Mouse (Mus musculus): ENCODE measurements around the gene Prdm1. TPM values are rescaled to one million over a fixed set of nuclear protein-coding genes. Genes with fewer than 3 reads are reported as not detected.

Gene Prdm1
- polyA plus RNA-seq (2017; shearing (Covaris generic)) = 10 to 100 TPM; 13.9 to 14.8 TPM

- ATAC-seq = no peak
Measured at GRCm38 (mm10) chr10:44528291-44529082, at the start of gene Prdm1. TSS of gene Prdm1 (minus strand) at chr10:44528501.

GRCm38 (mm10) chr10:44565971-44566370 is 37.7 kb upstream of the Prdm1 start:
- no peak for ATAC-seq

- ATAC-seq = no peak
Measured at GRCm38 (mm10) chr10:44565109-44565508, 36.8 kb upstream of the Prdm1 start.

GRCm38 (mm10) chr10:44556845-44557244 is 28.5 kb upstream of the Prdm1 start:
- ATAC-seq = no peak

- no peak for ATAC-seq
Measured at GRCm38 (mm10) chr10:44555317-44555716, 27.0 kb upstream of the Prdm1 start.

GRCm38 (mm10) chr10:44553648-44554047 is 25.3 kb upstream of the Prdm1 start:
- no peak for ATAC-seq

GRCm38 (mm10) chr10:44539033-44539578 is 10.8 kb upstream of the Prdm1 start:
- peak; percentile 23 for ATAC-seq

GRCm38 (mm10) chr10:44538137-44538536 is 9.8 kb upstream of the Prdm1 start:
- no peak for ATAC-seq

- ATAC-seq = no peak
Measured at GRCm38 (mm10) chr10:44530067-44530360, 1.7 kb upstream of the Prdm1 start.

- peak; percentile 98 for ATAC-seq
Measured at GRCm38 (mm10) chr10:44529218-44530066, 1.1 kb upstream of the Prdm1 start.

- no peak for ATAC-seq
Measured at GRCm38 (mm10) chr10:44527651-44528050, 650 bp downstream of the Prdm1 start.

GRCm38 (mm10) chr10:44526751-44527591 is 1.3 kb downstream of the Prdm1 start:
- ATAC-seq = no peak

- no peak for ATAC-seq
Measured at GRCm38 (mm10) chr10:44520189-44520588, 8.1 kb downstream of the Prdm1 start.

GRCm38 (mm10) chr10:44518631-44519030 is 9.7 kb downstream of the Prdm1 start:
- no peak for ATAC-seq

- ATAC-seq = no peak
Measured at GRCm38 (mm10) chr10:44513108-44513507, 15.2 kb downstream of the Prdm1 start.

- ATAC-seq = no peak
Measured at GRCm38 (mm10) chr10:44511029-44511428, 17.3 kb downstream of the Prdm1 start.

- ATAC-seq = no peak
Measured at GRCm38 (mm10) chr10:44508649-44509048, 19.7 kb downstream of the Prdm1 start.

GRCm38 (mm10) chr10:44507984-44508383 is 20.3 kb downstream of the Prdm1 start:
- no peak for ATAC-seq

GRCm38 (mm10) chr10:44502891-44503290 is 25.4 kb downstream of the Prdm1 start:
- ATAC-seq = no peak

GRCm38 (mm10) chr10:44499897-44500519 is 28.3 kb downstream of the Prdm1 start:
- no peak for ATAC-seq

GRCm38 (mm10) chr10:44493818-44494492 is 34.3 kb downstream of the Prdm1 start:
- ATAC-seq = no peak
